Mouse (Mus musculus): ENCODE data around the gene Rad18. TPM values are rescaled to one million over a fixed set of nuclear protein-coding genes. Genes with fewer than 3 reads are reported as not detected.

Gene Rad18
- polyA plus RNA-seq, 1 experiment from 2014 or later, result 14.4 TPM

- ATAC-seq (no peak), DNase-seq (no peak)
- Histone ChIP-seq H3K27me3 (ENCODE audit: insufficient read depth, low read length) (no peaks in the 10 kb centered on the region), H3K4me1 (ENCODE audit: insufficient read depth) (no peaks in the 10 kb centered on the region), H3K4me2 (ENCODE audit: low read depth, low read length) (no peak overlapping the region), H3K4me3 (ENCODE audit: low read depth, low read length) (no peak overlapping the region), H3K9me3 (ENCODE audit: low read length) (no peaks in the 10 kb centered on the region), H3K9ac (replicated peaks) (no peak overlapping the region), H3K36me3 (replicated peaks; ENCODE audit: insufficient read depth, low read length) (no peaks in the 10 kb centered on the region), H3K27ac (ENCODE audit: low read depth) (no peak overlapping the region)
- no peak for TF ChIP-seq EP300 (IDR thresholded peaks at IDR 0.05; ENCODE audit: low read depth)
- no peak for TF ChIP-seq CTCF (IDR thresholded peaks at IDR 0.05; ENCODE audit: low read depth)
- 32% methylated on average over 1 of the region's 1 CpGs for WGBS (ENCODE audit: insufficient replicate concordance)
Measured at GRCm38 (mm10) chr6:112570413-112570812, 126.1 kb downstream of the Rad18 start.

Other genes starting within 250 kb of the Rad18 start
- 0.15 and 1.6 TPM in 2 replicates for gene Cav3, start 237.2 kb downstream of the Rad18 start, polyA plus RNA-seq (2015; fragmentation: Nextera tagmentation; extraction: Ambion mirVana)
- gene Oxtr, start 206.7 kb downstream of the Rad18 start, polyA plus RNA-seq (2015; fragmentation: Nextera tagmentation; extraction: Ambion mirVana), result 0.02 TPM in 1 of 2 replicates, not detected in the other